Mouse (Mus musculus) embryo, embryonic 11 days (tissue): ENCODE measurements around the gene Hba-a1.
"Not testable (repeated sequence)": the region's sequence is repeated elsewhere in the genome, so short reads cannot be mapped to it uniquely, and the experiment has no call there.

Experiments used
- DNase-seq: peaks from one replicate; pipeline ENCODE4 v3.0.0-alpha.2; 2015

Hba-a1 gene

DNA sequence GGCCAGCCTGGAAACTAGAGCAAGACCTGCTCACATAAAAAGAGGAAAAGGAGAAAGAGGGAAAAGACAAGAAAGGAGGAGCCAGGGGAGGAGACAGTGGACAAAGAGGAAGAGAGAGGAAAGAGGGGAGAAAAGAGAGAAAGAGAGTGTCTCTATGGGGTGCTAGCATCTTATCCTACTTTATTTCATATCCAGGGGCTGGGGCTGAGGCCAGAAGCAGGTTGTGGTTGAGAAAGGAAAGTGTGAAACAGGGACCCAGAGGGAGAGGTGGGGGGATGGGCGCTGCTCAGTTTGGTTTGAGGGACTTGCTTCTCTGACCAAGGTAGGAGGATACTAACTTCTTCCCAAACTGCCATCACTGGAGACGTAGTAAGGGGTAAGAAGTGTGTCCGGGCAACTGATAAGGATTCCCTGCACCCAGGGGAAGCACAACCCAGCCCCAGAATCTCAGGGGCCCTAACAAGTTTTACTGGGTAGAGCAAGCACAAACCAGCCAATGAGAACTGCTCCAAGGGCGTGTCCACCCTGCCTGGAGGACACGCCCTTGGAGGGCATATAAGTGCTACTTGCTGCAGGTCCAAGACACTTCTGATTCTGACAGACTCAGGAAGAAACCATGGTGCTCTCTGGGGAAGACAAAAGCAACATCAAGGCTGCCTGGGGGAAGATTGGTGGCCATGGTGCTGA, at the start of gene Hba-a1:
Gene Hba-a1, plus strand, starts transcription at position 421 of the 687 bp plus-strand sequence.
- DNase-seq = not testable (repeated sequence)

DNA sequence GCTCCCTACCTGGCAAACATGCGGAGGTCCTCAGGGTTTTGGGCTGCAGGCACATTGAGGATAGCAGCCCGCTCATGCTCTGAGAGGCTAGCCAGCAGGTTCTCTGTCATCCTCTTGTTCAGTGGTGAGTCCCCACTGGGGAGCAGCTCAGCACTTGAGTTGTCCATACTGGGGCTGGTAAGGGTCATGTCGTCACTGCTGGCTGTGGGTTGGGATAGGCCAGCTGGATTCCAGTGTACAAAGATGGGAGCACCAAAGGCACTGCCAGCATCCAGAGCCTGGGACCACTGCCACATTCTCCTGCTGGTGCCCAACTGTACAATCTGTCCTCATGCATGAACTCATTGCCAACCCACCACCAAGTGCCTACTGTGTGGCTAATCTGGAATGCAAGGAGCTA, 49.4 kb upstream of the Hba-a1 start:
- no peak for DNase-seq

DNA sequence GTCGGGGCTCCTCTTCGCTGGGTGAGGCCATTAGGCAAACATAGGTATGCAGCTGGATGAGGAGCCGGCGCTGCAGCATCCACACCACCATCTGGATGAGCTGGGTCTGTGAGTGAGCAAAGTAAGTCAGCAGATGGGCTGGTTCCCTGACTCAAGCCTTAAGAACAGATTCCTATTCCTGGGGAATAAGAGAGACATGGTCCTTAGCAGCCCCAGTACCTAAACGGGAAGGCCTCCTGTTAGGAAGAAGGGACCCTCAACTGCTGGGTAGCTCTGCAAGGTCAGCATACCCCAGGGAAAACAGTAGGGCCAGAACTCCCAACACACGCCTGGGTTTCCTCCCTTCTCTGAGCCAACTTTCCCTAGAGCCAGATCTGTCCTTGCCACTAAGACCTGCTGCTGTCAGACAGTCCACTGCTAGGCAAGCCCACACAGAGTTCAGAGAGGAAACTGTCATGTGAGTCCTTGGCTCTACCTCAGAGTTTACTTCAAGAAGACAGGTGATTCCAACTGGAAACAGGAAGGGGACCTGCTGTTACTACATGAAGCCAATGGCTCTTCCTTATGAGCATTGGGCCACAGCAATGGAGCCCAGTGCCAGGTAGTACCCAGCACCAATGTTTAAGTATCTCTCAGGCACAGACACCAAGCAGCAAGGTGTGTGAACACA, 48.4 kb upstream of the Hba-a1 start:
- no peak for DNase-seq

DNA sequence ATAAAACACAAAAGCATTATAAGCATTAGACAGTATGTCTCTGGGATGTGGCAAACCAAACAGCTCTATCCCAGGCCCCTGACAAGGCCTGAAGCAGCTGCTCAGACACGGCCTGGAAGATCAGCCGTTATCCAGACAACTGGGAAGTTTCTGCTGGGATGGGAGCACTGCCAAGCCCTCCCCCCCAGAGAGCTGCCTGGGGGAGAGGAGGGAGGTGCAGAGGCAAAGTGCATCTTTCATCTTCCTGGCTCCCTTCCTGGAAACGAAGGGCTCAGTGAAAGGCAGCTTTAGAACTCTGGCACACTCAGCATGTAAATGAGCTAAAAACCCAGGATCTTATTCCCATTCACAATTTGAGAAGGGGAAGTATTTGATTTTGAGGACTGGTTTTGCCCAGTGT, 47.7 kb upstream of the Hba-a1 start:
- DNase-seq = no peak

DNA sequence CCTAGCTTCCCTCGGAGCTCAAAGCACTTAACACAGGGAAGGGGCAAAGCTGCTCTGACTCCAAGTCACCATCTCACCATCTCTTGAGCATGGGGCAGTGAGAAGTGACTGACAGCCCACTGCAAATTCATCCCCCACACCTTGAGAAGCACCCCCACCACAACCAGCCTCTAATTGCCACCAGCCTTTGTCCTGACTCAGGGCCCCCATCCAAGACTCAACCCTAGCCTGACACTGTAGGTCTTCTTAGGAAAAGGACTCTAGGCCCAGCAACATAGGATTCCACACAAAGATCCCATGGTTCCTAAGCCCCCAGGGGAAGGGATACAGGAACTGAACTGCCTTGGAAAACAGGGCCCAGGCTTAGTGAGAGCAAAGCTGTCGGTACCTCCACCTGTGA, 47.2 kb upstream of the Hba-a1 start:
- no peak for DNase-seq

DNA sequence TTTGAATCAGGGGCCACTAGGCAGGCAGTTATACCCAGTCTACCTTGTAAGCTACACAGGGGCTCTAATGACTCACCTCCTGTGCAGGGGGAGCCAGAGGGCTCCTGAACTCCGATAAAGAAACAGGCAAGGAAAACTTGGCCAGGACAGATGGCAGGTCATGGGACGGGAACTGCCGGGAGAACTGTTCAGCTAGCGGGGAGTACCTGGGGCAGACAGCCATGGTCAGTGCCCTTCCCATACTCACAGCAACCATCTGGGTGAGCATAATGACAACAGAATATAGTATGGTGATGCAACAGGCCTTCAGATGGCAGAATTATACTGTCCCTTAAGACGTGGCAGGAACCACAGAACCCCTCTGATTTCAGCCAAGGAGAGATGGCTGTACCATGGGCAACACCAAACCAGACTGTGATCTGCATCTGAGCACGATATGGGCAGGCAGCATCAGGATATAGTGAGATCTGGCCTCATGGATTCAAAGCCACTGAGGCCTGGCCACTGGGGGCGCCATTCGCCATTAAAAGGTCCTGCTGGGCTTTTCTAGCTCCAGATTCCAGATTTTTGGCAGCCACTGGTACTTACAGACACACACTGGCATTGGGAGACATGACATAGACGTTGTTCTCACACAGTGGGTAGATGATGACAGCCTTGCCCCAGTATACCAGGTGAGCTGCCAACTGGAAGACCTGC, 46.5 kb upstream of the Hba-a1 start:
- peak; percentile 75 for DNase-seq

DNA sequence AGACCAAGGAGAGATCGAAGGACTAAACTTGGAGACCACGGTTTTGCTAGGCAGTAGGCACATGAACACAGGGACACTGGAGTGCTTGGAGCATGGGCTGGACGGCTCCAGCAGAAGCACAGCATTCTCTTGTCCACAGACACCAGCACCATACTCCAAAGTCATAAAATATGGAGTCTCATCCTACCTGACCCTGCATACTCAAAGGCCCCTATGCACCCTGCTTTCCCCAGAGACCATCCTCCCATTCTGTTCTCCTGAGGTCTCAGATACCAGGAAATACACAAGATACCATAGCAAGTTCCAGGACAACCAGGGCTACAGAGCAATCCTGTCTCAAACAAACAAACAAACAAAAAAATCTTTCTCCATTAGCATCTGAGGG, 45.9 kb upstream of the Hba-a1 start:
- DNase-seq = no peak

DNA sequence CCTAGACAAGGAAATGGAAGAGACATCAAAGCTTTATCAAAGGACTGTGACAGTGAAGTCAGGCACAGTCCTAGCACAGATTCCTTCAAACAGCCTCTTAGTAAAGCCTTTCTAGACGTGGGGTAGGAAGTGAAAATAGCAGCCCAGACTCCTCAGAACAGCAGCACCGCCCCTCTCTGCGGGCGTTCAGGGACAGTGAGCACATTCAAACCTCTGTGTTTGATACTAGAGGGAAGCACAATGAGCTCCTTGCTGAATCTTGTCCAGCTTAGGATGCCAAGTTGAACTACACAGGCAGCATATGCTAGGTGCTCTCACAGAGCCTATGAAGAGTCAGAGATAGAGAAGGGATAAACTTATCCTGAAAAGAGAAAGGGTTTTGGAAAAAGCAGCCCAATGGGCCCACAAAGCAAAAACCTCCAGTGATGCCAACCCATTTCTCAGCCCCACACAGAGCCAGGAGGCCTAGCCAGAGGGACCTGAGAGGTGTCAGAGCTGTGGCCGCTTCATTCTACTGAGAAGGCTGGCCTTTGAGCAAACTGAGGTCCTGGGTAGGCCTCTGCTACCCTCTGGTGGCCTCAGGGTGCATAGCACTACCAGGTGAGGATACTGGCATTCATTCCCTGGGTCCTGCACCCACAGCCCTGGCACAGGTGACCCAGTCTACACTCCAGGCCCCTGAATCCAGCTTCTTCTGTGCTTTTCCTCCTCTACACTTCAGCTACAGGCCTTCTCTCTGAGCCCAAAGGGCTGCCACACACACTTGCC, 45.0 kb upstream of the Hba-a1 start:
- peak; percentile 75 for DNase-seq

DNA sequence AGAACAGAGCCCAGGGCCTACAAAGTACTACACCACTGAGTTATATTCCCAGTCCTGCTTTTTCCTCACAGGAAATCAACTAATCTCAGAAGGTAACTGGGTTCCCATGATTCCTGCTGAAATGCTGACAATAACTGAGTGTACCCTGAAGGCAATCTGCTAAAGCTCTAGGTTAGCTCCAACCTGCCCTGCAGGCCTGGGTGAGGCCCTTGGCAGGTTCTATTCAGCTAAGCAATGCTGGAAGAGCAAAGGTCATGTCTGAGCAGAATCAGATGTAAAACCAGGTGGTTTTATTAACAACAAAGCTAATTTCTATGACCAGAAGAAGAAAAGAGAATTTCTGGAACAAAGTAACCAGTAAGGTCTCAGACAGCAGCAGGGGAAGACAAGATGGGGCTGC, 41.9 kb upstream of the Hba-a1 start:
- no peak for DNase-seq

DNA sequence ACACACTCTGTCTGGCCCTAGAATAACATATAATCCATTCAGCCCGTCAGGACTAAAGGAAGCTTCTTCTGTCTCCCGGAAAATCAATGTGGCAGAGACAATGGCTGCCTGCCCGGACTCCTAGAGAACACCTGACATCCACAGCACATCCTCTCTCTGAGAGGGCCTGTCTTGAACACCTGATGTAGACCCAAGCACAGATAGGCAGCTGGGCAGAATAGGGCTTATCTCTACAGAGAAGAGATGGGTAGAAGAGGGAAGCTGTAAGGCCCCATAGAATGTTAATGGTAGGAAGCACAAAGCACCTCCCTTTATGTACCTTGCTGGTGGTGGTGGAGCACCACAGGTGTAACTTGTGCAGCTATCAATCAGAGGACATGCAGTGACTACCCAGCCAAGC, 41.1 kb upstream of the Hba-a1 start:
- no peak for DNase-seq

DNA sequence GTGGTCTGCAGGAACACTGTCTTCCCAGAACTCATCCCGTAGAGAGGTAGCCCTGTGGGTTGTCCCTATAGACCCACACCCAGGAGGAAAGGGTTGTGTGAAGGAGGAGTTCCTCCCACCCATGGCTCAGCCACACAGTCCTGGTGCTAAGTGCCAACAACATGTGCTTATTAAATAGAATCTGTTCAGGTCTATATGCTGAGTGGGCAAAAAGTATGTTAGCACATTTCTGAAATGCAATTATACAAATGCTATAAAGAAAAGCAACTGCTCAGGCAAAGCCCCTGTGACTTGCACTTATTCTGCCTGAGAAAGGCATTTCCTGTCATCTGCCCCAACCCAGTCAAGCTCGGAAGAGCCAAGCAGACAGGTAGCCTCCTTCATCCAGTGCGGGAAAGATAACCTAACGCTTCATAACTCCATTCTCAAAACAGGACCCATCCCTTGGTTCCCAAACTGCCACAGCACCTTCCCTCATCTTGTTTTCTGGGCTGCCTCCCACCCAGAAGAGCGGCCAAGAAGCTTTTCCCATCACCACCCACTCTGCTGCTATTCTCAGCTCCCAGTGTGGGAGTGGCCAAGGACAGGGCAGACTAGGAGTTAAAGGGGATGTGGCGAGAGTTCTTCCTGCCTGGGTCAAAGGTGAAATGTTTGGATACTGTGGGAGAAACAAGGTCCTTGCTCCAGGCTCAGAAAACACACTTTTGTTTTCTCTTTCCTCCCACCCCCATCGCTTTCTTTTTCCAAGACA, 39.9 kb upstream of the Hba-a1 start:
- DNase-seq = no peak

DNA sequence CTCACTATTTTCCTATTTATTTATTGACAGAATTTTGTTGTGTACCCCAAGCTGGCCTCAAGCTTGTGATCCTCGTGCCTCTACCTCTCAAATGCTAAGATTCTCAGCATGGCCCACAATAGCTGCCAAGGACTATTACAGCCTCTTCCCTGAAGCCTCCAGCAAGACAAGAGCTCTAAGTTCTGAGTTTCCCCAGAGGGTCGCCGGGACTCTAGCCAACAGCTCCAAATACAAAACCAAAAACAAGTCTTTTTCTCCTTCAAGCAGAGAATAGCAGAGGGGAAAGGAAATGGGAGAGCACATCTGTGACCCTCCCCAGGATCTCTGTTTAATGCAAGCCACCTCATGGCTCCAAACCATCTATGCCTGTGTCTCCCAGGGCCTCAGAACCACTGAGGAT, 39.2 kb upstream of the Hba-a1 start:
- DNase-seq = no peak

DNA sequence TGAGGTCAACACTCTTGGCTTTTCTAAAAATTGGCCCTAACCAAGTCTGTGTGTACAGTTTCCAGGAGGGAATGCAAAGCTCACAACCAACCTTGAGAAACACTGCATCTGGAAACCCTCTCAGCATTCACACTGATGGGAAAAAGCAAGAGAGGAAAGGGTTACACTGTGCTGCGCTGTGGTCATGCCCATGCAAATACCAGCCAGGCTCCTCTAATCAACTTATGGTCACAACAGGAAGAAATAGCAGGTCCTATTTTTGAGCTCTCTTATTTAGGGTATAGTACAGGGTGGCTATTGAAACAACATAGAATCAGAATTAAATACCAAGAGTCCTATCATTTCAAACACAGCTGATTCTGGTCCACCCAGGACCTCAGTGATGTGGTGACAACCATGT, 38.7 kb upstream of the Hba-a1 start:
- DNase-seq = no peak

DNA sequence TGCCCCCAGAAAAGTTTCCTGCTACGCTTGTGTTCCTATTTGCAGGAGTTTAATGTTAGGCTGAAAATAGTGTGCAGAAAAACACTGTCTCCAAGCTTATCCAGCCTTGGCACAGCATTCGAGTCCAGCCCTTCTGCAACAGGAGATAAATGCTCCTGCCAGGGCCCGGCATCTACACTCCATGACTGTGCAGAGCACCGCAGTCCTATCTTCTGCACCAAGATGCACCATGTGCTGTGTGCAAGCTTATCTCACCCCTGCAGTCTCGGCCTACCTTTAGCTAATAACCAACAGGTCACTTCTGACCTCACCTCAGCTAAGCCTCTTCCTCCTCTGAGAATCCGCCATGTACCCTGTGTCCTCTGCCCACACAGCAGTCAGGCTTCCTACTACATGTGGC, 37.7 kb upstream of the Hba-a1 start:
- DNase-seq = no peak

DNA sequence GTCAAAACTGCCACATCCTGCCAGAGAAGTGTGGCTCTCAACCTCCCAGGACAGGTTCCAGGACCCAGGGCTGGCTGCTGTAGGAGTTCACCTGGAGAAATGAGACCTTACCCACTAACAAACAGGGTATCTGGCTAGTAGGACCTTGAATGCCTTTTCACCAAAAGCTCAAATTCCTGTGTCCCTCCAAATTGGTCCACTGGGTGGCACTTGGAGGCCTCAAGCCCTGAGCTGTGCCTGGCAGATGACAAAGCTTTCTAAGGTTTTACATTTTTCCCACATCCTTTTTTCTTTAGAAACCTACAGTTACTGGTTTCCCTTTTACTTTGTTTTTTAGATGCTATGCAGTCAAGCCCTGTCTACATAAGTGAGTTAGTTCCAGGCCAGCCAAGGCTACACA, 36.2 kb upstream of the Hba-a1 start:
- DNase-seq = no peak

DNA sequence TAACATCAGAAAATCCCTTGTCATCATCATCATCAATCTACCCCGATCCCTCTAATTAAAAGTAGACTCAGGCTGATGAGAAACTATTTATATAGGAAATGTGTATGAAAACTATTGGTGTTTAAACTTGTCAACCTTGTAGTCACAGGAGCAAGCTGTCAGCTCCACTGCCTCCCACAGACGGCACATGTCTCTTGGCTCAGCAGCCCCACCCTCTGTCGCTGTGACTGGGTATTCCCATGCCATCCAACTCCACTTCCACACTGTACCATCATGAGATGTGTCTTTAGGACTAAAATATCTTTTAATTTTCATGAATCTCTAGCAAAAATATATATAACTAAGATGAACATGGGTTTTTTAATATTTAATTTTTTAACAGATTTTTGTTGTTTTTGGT, 35.0 kb upstream of the Hba-a1 start:
- no peak for DNase-seq

DNA sequence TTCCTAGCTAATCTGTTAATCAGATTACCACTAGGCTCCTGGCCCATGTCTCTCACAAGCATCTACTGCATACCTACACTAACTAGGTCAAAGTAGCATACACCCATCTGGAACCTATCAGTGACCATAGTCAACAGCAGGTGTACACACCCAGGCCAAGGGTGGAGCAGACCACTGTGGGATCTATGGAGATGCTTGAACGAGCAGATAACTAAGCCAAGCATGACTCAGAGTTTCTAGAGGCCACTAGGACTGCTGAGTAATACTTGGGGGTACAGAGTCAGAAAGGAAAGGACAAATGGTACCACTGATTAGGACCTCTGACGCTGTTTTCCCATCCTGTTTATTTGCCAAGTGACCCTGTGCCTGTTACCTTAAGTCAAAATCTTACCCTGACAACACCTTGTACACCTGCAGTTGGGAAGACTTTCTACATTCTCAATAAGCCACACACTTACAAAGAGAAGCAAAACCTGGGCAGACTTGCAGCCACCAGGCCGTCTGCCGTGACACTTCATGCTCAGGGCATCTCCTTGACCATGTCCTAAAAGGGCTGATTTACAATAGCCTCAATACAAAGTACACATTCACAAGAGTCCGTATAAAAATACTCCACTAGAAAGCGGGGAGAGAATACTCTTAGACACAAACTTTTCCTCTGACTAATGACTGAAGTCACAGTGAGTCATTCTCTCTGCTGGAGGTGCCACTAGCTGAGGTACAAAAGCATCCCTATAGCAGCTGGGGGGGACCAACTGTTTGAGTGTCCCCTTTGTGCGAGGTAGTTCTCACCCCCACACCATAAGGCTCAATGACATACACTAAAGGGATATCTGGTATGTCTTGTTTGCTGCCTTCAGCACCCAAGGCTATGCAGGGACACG, 32.2 kb upstream of the Hba-a1 start:
- DNase-seq = no peak

DNA sequence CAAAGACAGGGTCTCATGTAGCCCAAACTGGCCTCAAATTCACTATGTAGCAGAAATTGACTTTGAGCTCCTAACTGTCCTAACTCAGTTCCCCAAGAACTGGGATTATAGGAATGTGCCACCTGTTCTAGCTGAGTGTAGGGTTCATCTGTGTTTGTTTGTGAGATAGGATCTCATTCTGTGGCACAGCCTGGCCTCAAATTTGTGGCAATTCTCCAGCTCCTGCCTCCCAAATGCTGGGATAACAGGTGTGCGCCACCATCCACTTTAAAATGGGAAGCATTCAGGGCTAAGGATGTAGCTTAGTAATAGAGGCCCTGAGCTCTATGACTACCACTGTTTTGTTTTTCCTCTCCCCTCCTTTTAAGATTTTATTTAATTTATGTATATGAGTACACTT, 30.2 kb upstream of the Hba-a1 start:
- DNase-seq = no peak

DNA sequence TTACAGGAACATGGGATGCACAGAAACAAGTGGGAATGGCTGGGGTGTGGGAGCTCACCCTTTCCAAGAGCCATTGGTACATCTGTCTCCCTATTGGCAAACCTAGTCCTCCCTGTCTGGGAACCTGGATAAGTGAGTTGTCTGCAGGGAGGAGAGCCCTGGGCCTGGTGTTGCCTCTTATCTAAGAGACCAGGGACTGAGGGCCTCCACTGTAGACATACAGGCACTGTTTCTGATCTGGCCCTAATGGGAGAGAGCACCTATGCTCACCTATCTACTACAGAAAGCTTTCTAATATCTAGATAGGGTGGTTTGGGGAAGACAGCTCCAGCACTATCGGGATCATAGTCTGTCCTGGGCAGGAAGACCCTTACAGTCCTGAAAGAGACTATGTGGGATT, 27.2 kb upstream of the Hba-a1 start:
- no peak for DNase-seq

DNA sequence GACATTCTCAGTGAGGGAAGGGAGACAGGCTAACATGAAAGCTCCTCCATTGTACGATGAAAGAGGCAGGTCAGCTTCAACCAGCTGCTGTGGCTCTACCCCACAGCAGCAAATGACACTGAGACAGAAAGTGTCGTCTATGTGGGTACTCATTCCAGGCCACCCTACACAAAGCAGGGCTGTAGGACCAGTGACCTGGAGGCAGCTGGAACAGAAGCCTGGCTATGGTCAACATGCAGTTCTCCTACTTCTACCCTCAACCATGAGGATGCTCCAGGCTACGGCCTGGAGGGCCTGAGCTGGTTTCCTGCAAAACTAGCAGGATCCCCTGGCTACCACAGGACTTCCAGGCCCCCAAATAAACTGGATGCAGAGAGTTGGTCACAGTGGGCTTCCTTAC, 26.7 kb upstream of the Hba-a1 start:
- DNase-seq = no peak

DNA sequence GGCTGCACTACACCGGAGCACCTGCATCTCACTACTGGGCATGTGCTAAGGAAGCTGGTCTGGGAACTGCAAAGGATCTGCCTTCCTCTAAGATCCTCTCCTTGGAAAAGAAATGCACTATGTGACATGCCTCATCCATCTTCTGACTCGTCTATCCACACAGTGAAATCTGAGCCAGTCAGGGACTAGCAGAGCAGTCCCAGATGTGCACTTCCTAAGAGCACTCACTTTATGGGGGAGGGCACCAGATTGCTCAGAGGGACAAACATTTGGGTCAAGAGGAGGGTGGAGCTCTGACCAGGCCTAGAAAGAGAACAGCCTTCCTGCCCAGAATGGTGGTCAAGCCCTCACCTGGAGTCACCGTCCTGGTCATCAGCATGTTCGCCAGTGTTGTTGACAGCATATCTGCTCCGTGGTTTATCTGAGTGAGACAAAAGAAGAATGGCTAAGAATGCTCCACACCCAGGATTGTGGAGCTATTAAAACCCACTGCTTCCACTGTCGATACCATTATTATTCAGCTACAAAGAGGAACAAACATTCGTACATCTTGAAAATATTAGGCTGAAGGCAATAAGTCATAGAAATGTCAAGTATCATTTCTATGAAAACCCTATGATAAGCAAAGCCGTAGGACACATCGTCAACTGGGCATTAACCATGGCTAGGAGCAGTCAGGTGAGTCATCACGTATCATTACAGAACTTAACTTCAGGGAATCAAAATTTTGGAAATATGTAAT, 20.5 kb upstream of the Hba-a1 start:
- DNase-seq = peak; percentile 56
